Mouse (Mus musculus) megakaryocyte, embryonic 14.5 days (primary cell): ENCODE measurements around the gene Slc34a3. TPM values are rescaled to one million over a fixed set of nuclear protein-coding genes. Genes with fewer than 3 reads are reported as not detected.
A peak's percentile ranks its signal among the peaks of the same experiment; 100 is the strongest.

Experiments
- H3K27me3 ChIP-seq: replicated peaks from 2 replicates; pipeline ENCODE3; 2012; ENCODE audit warnings: inconsistent platforms
- H3K36me3 ChIP-seq: replicated peaks from 2 replicates; pipeline ENCODE3; 2012; ENCODE audit warnings: low read length, inconsistent platforms, mixed read lengths
- H3K4me1 ChIP-seq: 2 replicates; pipeline ENCODE4 v1.6.1; 2012; ENCODE audit warnings: inconsistent platforms
- H3K4me3 ChIP-seq: replicated peaks from 2 replicates; pipeline ENCODE3; 2012; ENCODE audit warnings: moderate library complexity, mild to moderate bottlenecking, inconsistent platforms
- H3K9me3 ChIP-seq: 2 replicates; pipeline ENCODE4 v1.6.1; 2012; ENCODE audit warnings: inconsistent platforms
- FLI1 ChIP-seq: IDR thresholded peaks from 2 replicates; pipeline ENCODE4 v1.6.1; 2012; ENCODE audit warnings: low read length, inconsistent platforms, mixed read lengths
- GATA1 ChIP-seq: IDR thresholded peaks from 3 replicates; pipeline ENCODE4 v1.6.1; 2012; ENCODE audit warnings: mixed read lengths, low read length, inconsistent platforms, borderline replicate concordance
- polyA plus RNA-seq: library from polyadenylated mRNA; stranded (reverse); fragments of >175 nt; gene quantifications from 2 replicates; pipeline ENCODE4 v1.2.3, GENCODE M21; 2012; ENCODE audit warnings: low replicate concordance; ENCODE audit not compliant: insufficient read depth

Gene Slc34a3
- polyA plus RNA-seq, 1 experiment, result not detected

- no peak for TF ChIP-seq GATA1
- H3K9me3 ChIP-seq, result no peaks in the 10 kb centered on the region
- no peaks in the 10 kb centered on the region for H3K27me3 ChIP-seq
- peak overlapping the region; percentile 95 for H3K4me3 ChIP-seq
- peaks cover 86% of the 10 kb centered on the region for H3K4me1 ChIP-seq
- H3K36me3 ChIP-seq, result peaks cover 75% of the 10 kb centered on the region
Observed at GRCm38 (mm10) chr2:25195211-25196156, 38.7 kb downstream of the Slc34a3 start.

DNA sequence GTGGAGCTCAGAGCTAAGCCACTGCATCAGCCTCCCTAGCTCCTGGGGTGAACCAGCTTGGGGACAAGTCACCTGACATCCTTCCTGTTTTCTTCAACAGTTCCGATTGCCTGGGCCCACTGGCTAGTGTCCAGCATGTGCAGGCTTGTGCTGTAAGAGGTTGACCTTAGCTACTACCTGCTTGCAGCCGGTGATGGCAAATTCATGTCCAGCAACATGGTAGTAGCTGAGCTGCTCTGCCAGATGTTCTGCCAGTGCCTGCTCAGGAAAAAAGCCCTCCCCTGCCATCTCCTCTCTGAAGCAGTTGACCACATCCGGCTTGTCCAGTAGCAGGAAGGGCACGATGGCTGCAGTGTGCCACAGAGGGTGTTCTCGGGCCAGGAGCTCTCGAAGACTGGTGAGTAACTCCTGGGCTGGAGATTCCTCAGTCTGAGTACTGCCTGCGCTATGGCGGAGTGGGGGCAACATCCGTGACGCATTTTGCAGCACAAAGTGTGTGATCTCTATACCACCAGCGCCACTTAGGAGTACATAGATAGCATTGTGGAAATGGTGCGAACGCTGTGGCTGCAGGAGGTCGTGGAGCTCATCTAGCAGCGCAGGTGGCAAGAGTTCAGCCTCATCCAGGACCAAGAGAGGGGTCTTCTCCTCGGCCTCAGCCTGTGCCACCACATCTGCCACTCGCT lies 39.5 kb downstream of the Slc34a3 start:
- TF ChIP-seq GATA1, result no peak
- TF ChIP-seq FLI1, result 0 out of 2 replicates have a peak, but pooled peaks have one; percentile 15
- no peaks in the 10 kb centered on the region for H3K9me3 ChIP-seq
- peaks cover 77% of the 10 kb centered on the region for H3K4me1 ChIP-seq
- peak overlapping the region; percentile 95 for H3K4me3 ChIP-seq
- no peaks in the 10 kb centered on the region for H3K27me3 ChIP-seq
- H3K36me3 ChIP-seq, result peaks cover 69% of the 10 kb centered on the region

- Histone ChIP-seq H3K36me3 (peaks cover 63% of the 10 kb centered on the region), H3K9me3 (no peaks in the 10 kb centered on the region), H3K4me3 (peak overlapping the region; percentile 95), H3K4me1 (peaks cover 73% of the 10 kb centered on the region), H3K27me3 (no peaks in the 10 kb centered on the region)
- TF ChIP-seq FLI1 (no peak), GATA1 (no peak)
Observed at GRCm38 (mm10) chr2:25194006-25194405, 40.2 kb downstream of the Slc34a3 start.

GRCm38 (mm10) chr2:25193330-25193770 lies 40.8 kb downstream of the Slc34a3 start:
- TF ChIP-seq FLI1 (no peak), GATA1 (no peak)
- H3K36me3 ChIP-seq, result peaks cover 56% of the 10 kb centered on the region
- peaks cover 66% of the 10 kb centered on the region for H3K4me1 ChIP-seq
- no peaks in the 10 kb centered on the region for H3K27me3 ChIP-seq
- no peaks in the 10 kb centered on the region for H3K9me3 ChIP-seq
- H3K4me3 ChIP-seq, result peak overlapping the region; percentile 95

- Histone ChIP-seq H3K36me3 (peaks cover 35% of the 10 kb centered on the region), H3K4me3 (no peak overlapping the region), H3K9me3 (no peaks in the 10 kb centered on the region), H3K27me3 (peaks cover 27% of the 10 kb centered on the region), H3K4me1 (peaks cover 54% of the 10 kb centered on the region)
- TF ChIP-seq GATA1, result no peak
- TF ChIP-seq FLI1, result no peak
Observed at GRCm38 (mm10) chr2:25187841-25188240, 46.3 kb downstream of the Slc34a3 start.

DNA sequence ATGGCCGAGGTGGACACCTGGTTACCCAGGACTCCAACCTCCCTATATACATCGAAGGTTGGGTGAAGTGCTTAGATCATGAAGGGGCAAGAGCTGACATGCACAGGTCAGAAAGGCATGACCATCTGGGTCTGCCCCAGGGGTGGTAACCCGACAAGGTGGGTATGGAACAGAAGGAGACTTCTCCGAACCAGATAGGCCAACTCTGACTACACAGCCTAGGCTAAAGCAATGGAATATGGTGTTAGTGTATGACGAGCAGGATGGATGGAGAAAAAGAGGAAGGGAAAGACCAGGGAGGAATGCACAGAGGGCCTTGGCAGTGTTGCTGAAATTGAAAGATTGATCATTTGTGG lies 47.6 kb downstream of the Slc34a3 start:
- Histone ChIP-seq H3K27me3 (peaks cover 27% of the 10 kb centered on the region), H3K9me3 (no peaks in the 10 kb centered on the region), H3K36me3 (peaks cover 27% of the 10 kb centered on the region), H3K4me1 (peaks cover 62% of the 10 kb centered on the region), H3K4me3 (peak overlapping the region; percentile 90)
- TF ChIP-seq FLI1, result no peak

- Histone ChIP-seq H3K4me1 (peaks cover 65% of the 10 kb centered on the region), H3K27me3 (peaks cover 32% of the 10 kb centered on the region), H3K4me3 (peak overlapping the region; percentile 90), H3K9me3 (no peaks in the 10 kb centered on the region), H3K36me3 (peaks cover 20% of the 10 kb centered on the region)
- no peak for TF ChIP-seq GATA1
- TF ChIP-seq FLI1, result no peak
Observed at GRCm38 (mm10) chr2:25185625-25186574, 48.3 kb downstream of the Slc34a3 start.

DNA sequence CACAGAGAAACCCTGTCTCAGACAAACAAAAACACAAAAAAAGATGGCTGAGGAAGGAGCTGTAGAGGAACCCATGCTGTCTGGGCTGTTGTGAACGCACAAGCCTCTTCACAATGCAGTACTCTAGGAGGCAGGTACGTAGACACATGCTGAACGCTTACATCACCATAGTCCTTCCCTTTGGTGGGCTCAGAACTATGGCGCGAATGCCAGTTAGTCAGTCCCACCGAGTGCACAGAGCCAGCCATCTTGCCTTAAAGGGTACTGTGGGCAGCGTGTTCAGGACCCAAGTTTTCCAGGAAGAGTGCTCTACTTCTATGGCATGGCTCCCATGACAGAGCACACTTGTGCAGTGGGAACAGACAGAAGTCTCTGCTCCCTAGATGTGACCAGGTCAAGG lies 49.7 kb downstream of the Slc34a3 start:
- Histone ChIP-seq H3K9me3 (no peaks in the 10 kb centered on the region), H3K4me3 (peak overlapping the region; percentile 3), H3K4me1 (peaks cover 75% of the 10 kb centered on the region), H3K27me3 (peaks cover 39% of the 10 kb centered on the region), H3K36me3 (peaks cover 14% of the 10 kb centered on the region)
- TF ChIP-seq FLI1 (no peak), GATA1 (no peak)

DNA sequence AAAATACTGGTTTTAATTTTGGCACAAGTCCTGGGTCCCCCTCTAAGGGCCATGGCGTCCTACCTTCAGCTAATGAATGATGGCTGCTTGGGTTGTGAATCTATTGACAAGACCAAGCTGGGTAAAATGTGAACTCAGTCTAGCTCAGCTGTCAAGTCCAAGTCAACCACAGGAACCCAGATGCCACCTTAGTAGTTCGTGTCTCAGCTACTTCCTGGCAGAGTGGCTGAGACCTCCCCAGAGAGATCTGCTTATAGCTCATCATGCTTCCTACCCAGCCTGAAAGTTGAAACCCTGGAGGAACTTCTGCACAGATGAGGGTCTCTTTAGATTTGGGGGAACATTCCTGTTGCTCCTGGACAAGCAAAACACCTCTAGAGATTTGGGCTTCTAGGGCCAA lies 50.8 kb downstream of the Slc34a3 start:
- H3K27me3 ChIP-seq, result peaks cover 46% of the 10 kb centered on the region
- H3K4me1 ChIP-seq, result peaks cover 84% of the 10 kb centered on the region
- TF ChIP-seq FLI1 (no peak), GATA1 (no peak)
- peak overlapping the region; percentile 56 for H3K4me3 ChIP-seq
- peaks cover 14% of the 10 kb centered on the region for H3K36me3 ChIP-seq
- H3K9me3 ChIP-seq, result no peaks in the 10 kb centered on the region

GRCm38 (mm10) chr2:25182664-25183063 lies 51.5 kb downstream of the Slc34a3 start:
- H3K4me1 ChIP-seq, result peaks cover 91% of the 10 kb centered on the region
- H3K36me3 ChIP-seq, result peaks cover 14% of the 10 kb centered on the region
- peaks cover 53% of the 10 kb centered on the region for H3K27me3 ChIP-seq
- H3K4me3 ChIP-seq, result peak overlapping the region; percentile 96
- TF ChIP-seq GATA1, result no peak
- no peak for TF ChIP-seq FLI1
- no peaks in the 10 kb centered on the region for H3K9me3 ChIP-seq
